Mouse (Mus musculus) spleen, adult 12 weeks (tissue): ENCODE measurements at regions not wholly inside any gene's neighbourhood (a gene's known extent, or its start where the extent isn't known, plus 50 kb on each side); places are given as distances from the start of the nearest gene placed in this dataset.
A peak's percentile ranks its signal among the peaks of the same experiment; 100 is the strongest.

Experiments used
- DNase-seq: peaks from one replicate; pipeline ENCODE4 v3.0.0; 2022; ENCODE audit warnings: low spot score

DNA sequence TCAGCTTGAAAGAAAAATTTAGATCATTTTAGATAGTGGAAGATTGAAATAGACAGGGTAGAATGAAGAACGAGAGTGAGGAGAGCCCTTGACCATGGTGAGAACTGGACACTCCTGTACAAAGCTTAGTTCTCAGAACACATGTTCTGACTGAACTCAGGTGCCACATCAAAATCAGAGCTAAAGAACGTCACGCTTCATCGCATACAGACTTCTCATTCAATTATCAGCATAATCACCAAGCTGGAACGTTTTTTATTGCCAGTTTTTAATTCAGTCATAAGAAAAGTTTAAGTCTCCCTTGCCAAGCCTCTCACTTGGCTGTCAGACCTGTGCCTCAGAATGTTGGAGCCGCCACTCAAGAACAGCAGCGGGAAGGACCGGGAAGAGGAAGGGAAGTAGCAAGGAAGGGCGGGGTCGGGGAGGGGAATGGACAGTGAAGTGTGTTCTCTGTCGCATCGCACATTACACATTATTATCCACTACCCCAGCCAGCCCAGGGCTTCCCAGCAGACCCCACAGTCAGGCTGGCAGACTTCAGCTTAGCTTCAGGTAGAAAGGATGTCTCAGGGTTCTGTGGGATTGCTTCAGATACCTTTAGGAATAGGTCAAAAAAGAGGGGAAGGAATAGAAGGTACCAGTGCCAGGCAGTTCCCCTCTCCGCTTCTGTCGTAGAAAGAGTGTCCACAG is 140.1 kb upstream of the Smim15 start:
- DNase-seq: no peak

DNA sequence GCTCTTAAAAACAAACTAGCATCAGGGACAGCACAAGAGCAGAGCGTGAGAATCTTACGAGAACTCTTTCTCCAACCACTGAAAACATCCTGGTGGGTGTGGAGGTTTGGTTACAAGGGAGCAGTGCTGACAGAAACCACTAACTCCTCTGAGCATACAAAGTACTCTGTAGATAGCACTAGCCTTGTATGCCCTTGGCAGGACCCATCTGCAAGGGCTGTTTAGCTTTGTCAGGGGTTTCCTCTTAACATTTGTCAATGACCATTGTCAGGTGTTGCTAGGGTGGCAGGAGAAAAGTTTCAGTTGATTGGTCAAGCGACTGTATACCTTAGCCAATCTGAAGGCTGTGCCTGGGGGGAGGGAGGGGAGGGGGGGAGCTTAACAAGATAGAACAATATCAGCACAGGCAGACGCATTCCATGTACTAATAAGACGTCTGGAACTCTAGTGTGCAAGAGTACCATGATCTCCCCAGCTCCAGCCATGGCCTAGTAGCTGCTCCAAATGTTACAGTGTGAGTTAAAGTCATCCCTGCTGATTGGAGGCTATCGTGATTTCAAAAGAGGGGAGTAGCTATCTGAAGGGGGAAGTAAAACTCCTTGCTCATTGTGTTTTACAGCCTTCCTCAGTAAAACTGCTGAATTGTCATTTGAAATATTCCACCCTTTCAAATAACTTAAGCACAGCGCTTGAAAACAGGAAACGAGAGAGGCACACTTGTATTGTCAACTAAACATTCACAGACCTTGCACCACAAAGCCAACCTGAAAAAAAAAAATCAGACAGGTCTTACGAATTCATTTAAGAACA is 140.9 kb upstream of the Smim15 start:
- DNase-seq: no peak

GRCm38 (mm10) chr13:107902800-107903149 is 141.5 kb upstream of the Smim15 start:
- no peak for DNase-seq

DNA sequence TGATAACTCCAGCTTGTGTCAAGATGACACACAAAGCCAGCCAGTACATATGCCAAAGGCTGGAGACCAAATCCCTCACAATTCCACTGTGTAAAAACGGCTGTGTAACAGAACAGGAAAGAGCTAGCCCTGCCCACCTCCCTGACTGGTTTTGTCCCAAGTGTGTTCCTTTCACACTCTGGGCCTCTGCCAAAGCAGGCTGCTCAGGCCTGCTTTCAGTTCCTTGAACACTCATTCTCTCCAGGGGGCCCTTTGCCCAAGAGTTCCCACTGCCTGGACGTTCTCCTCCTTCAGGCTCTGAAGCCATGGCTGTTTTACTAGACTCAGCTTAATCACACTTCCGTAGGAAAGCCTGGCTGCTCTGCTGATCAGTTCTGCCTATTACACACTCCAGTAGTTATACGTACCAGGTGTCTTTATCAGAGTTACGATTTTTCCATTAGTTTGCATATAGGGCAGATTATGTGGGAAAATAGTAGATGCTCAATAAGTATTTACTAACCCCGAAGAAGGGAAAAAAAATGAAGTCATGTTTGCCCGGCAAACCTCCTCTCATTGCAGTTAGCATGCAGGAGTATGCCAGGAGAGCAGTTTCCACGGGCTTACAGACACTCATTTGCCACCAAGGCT is 144.5 kb upstream of the Smim15 start:
- no peak for DNase-seq

DNA sequence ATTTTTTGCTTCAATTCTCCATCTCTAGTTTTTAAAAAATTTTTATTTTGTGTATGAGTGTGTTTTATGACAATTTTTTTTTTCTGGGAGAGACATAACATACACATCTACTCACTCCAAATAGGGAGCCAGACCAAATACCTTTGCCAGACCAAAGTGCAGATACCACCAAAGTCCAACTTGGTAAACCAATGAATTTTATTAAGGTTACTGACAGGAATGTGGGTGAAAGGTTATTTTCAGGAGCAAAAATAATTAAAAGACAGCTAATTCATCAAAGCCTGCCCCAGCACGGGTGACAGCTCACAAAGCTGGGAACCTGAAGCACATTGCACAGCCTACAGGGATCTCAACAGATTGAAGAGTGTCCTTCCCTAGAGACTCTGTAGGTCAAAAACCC is 146.6 kb upstream of the Smim15 start:
- no peak for DNase-seq

GRCm38 (mm10) chr13:107897184-107897583 is 147.1 kb upstream of the Smim15 start:
- no peak for DNase-seq

- DNase-seq: no peak
Measured at GRCm38 (mm10) chr13:107893581-107894183, 150.6 kb upstream of the Smim15 start.

DNA sequence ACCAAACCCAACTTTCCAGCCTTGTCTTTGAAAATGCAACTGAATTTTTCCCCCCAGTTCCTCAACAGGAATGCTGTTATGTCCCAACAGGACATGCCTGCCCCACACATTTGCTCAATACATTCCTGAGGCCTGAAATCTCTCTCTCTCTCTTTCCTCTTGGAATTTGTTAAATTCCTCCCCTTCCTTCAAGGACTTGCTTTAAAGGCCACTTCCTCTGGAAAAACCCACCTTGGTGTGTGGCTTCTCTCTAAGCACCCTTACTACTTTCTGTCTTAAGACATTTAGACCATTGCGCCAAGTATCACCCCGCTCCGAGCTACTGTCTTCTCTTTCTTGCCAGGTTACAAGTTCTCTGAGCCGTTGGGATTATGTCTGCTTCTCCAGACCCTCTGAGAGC is 151.2 kb upstream of the Smim15 start:
- no peak for DNase-seq

DNA sequence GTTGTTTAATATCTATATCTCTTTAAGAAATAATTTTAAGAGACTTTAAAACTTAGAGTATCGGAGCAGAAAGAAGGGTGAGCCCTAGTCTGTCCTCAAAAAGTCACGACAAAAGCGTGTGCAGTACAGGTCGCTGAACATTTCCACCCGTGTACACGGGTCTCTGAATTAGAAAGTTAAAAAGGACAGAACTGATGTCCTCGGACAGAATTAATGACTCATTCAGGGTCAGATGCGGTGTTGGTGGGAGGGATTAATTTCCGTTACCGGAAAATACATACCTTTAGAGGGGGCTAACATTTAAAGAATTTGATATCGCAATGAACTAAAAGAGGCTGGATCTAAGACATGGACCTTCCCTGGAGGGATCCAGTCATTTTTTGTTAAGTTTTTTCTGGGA is 152.3 kb upstream of the Smim15 start:
- DNase-seq: no peak

- peak; percentile 26 for DNase-seq
Measured at GRCm38 (mm10) chr13:107890866-107891821, 153.1 kb upstream of the Smim15 start.

DNA sequence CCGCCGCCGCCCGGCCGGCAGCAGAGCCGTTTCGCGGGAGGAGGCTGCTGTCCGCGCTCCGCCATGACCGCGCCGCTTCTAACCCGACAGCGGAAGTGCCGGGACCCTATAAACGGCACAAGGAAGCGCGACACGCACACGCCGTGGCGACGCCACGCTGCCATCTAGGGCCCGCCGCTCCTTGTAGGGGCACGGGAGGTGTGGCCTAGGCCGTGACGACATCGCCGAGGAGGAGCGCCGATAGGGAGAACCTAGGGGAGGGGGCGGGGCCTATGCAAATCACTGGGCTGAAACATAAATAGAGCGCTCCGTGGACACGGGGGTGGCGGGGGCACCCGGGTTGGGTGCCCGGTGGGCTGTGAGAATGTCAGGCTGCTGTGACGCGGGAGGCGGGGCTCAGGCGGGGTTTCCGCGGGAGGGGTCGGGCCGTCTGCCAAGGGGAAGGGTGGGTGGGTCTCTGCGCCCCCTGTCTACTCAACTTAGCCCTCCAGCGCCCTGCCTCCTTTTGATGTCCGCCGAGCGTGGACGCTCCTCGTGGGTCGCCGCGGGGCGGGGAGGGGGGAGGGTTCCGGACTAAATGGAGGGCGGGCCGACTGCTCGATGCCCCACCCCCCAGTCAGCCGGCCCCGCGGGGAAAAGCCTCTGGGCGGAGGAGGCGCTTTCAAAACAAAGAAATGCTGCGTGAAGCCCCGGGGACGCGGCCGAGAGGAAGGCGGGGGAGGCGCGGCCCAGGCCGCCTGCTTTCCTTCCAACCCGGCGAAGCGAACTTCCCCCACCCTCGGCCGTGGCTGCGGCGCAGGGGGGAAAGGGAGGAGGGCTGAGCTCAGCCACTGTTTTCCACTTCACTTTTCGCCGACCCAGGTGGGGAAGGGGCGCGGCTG is 154.0 kb upstream of the Smim15 start:
- DNase-seq: peak; percentile 90

DNA sequence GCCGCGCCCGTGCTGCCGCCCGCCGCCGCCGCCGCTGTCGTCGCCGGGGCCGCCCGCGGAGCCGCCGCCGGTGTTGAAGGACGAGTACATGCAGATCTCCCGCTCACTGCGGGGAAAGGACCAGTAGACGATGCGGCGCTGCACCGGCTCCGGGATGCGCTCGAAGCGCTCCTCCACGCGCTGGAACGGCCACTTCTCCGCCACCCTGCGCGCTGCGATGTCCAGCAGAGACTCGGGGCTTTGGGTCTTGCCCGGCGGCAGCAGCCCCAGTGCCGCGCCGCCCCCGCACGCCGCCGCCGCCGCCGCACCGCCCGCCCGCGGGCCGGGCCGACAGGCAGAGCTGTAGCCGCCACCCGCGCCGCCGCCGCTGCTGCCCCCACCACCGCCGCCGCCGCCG is 154.7 kb upstream of the Smim15 start:
- no peak for DNase-seq

GRCm38 (mm10) chr13:107888571-107889451 is 155.4 kb upstream of the Smim15 start:
- DNase-seq: no peak

GRCm38 (mm10) chr13:107888231-107888555 is 156.1 kb upstream of the Smim15 start:
- no peak for DNase-seq

DNA sequence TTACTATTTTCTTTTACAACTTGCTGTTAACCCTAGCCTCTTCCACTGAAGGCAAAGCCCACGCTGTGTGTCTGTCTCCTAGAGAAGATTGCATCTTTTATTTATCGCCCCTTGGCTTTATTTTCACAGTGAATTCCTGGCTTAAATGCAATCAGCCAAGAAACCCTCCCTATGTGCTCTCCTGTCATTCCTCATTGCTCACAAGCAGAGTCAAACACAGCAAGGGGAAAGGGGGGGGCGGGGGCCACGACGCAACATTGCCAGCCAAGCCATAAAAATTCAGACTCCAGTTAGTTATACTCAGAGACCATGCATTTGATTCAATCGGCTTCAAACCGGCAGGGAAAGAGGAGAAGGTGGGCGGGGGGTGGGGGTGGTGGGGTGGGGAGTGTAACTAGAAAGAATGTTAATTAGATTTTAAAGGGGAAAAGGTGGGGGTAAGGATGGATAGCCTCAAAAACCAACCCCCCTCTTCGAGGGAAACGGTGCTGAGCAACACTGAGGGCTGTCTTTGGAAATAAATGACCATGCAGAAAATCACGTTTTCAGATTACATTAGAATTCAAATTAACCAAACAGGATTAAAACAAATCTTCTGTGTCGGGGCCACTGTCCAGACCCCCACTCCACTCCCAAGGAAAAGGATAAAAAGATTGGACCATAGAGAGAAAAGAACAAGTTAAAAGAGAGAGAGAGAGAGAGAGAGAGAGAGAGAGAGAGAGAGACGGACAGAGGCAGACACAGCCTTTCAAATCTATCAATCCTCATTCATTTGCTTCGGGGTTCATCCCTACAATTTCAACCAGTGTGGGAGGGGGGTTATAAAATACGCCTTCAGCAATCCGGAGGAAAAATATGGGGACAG is 156.6 kb upstream of the Smim15 start:
- DNase-seq: no peak

- no peak for DNase-seq
Measured at GRCm38 (mm10) chr13:107884836-107885235, 159.4 kb upstream of the Smim15 start.

DNA sequence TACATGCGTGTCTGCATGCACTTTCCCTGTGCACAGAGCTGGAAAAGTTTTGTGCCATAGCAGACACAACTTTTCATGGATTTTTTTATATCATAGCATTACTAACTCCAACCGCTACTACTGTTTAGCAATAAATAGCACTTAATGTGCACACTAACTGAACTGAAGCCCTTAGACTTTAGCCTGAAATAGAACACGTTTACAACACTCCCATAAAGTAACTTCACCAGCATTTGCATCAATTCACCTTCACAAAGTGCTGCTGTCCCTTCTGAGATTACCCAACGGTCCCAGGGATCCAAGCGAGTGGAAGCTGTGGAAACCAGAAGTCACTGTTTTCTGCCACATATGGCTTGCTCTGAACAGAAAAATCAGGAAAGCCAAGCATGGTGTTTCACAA is 161.9 kb upstream of the Smim15 start:
- no peak for DNase-seq

GRCm38 (mm10) chr13:107880551-107880950 is 163.7 kb upstream of the Smim15 start:
- DNase-seq: no peak

DNA sequence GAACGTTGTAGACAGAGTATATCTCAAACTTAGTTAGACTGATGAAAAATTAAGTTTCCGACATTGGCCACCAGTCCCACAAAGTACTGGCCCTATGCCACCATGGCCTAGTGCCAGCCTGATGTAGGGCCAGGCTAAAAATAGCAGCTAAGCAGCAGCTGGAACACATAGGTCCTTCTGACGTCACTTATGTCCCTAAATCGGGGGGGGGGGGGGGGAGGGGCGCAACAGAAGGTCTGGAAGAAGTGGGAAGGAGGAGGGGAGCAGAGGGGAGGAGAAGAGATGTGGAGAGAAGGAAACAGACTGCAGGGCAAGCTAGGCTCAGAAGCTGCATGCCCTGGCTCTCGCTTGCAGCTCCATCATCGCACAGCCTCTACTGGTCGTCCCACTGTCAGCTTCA is 164.7 kb upstream of the Smim15 start:
- no peak for DNase-seq
